Mouse (Mus musculus): ENCODE results near the gene Gfi1b.
A peak's percentile ranks its signal among the peaks of the same experiment; 100 is the strongest.

Gfi1b gene

DNA sequence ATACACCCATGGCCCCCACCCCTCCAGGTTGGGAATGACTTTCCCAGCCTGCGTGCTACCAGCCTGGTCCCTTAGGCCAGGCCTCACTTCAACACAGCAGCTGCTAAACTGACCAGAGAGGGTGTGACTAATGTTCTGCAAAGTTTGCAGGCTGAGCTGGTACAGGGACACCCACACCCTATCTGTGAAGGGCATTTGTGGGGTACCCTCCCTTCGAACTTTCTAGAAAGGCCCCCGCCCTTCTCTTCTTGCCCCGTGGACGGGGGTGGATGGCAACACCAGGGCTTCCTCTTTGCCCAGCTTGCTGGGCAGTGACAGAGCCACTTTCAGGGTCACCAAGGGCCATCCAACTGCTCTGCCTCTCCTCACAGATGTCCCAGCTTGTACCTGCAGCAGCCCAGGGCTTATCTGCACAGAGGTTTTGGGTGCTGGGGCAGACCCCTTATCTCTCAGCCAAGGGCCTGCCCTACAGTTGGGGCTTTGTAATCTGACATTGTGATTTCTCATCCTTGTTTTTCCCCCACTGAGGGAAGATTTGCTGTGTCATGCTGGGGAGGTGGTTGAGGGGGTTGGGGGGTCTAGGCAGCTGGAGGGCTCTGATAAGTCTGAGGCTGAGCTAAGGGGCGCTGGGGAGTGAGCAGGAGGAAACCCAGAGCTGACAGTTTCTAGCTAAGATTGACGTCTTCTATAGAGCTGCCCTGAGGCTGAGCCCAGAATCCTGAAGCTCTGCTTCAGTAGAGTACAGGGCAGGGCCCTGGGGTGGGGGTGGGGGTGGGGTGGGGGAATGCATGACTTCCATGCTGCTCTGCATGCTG, 23.8 kb downstream of the Gfi1b start:
- no peak for DNase-seq

DNA sequence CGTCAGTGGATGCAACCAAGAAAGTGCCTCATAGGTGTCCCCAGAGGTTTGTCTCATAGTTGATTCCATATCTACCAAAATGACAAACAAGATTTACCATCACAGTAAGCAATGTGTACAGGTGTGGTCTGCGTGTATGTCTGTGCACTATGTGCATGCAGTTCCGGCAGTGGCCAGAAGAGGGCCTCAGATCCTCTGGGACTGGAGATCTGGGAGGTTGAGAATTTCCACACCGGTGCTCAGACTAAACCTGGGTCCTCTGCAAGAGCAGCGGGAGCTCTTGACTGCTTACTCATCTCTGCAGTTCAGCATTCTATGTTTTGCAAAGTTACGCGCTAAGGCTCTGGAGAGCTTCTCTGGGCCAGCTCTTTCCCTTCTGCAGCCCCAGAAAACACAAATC, 24.8 kb downstream of the Gfi1b start:
- no peak for DNase-seq

DNA sequence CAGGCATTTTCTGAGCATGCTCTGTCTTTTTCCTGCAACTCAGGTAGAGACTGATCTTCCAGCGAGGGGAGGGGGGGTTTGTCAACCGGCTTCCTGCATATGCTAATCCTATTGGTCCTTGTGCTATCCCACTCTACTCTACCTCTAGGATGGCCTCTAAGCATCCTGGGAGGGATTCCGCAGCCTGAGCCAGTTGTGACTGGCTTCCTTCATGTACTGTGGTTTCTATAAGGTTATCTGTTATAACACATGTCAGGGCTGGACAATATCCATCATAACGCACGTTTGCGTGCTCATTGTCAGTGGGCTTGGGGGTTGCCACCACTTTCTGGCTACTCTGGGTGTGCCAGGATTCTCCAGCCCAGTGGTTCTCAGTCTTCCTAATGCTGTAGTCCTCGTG, 25.8 kb downstream of the Gfi1b start:
- no peak for DNase-seq

DNA sequence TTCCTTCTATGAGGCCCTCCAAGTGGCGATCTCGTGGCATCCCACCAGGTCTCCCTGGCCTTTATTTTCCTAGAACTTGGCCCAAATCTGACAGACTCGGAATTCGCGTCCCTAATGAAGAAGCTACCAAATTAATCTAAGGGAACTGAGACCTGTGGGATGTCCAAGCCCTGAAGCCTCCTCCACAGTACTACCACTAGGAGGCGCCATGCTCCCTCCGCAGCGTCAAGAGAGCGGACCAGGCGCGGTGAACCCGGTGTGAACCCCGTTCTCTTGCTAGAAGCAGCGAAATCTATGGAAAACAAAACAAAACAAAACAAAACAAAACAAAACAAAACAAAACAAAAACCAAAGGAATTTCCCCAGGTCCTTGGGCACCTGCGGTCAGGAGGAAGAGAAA, 29.0 kb downstream of the Gfi1b start:
- DNase-seq = peak; percentile 59 to 66

DNA sequence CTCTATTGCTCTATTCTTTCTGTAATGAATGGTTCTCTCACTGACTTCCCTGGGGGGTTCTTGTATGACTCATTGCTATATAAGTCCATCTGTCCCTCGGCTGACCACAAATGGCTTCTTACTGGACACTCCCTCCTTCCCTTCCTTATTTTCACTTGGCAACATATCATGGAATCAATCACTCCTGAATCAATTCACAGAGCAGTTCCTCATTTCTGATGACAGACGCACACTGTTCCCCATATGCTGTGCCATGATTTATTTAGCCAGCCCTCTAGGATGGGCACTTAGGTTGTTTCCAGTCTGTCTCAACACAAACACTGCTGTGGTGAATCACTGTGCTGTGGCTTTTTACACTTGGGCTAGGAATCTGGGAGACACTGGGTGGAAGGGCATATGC, 30.3 kb downstream of the Gfi1b start:
- DNase-seq = no peak

DNA sequence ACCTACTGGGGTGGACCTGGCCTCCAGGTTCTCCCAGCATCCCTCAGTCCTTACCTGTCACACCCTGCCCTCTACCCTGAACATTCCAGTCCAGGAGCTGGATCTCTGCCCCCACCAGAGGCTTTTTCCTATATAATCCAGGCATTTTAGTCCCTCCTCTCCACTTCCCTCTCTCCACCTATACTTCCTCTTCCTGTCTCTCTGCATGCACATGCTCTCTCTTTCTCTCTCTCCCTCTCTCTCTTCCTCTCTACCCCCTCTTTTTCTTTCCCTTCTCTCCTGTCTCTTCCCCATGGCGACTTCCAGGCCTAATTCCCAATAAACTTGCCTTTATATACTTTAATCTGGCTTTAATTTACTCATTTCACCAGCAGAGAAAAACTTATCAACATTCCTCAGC, 33.2 kb downstream of the Gfi1b start:
- no peak for DNase-seq

DNA sequence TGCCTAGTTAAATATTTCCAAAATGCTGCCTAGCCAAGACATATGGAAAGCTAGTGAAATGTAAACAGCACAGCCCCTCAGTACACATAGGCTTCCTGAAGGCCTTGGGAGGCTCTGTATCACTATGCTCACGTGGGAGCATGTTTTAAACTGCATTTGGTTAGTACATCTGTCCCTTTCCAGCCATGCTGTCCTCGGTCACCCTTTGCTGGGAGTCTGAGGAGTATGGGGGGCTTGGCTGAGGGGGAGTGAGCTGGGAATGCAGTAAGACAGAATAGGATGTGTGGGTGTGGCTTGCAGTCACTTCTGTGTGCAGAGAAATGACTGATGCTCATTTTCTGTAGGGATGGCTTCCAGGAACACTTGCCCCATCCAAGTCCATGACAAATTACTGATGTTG, 36.1 kb downstream of the Gfi1b start:
- DNase-seq = no peak

DNA sequence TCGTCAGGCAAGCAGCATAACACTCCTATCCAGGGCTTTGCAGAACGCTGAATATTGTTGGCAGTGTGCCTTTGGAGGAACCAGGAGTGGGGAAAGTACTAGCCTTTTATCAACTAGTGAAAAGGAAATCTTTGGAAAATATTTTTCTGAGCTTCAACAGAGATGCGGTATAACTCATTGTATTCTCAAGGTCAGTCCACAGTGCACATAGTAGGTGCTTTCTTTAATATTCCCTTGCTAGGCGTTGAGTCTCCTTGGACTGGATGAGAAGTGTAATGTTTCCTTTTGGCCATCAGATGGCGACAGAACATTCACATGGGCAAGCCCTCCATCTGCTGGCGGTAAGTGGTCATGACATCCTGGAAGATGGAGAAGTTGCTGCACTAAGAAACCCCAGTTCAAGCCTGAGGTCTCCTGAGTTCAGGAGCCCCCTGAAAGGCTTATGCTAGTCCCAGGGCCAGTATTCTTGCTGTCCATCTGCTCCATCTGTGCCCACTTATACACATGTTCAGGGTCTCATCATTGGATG, 36.7 kb downstream of the Gfi1b start:
- peak; percentile 75 to 80 for DNase-seq

DNA sequence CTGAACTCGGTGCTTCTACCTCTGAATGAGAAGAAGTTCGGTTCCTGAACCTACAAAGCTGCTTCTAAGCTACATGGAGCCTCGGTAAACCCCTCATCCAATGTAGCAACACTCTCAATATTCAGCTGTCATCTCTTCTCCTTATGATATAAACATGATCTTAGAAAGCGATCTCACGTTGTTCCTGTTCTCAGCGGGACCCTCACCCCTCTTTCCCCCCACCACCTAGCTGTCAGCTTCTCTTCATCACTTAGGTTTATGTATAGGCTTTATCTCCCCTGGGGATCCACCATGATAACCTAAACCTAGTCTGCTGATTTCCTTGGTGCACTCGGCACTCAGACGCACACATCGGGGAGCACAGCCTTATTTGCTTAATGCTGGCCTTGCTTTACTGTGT, 38.1 kb downstream of the Gfi1b start, which contains the start of gene Gtf3c5:
Gtf3c5 (minus strand) TSS at position 101 of the 400 bp plus-strand sequence.
- DNase-seq = no peak

DNA sequence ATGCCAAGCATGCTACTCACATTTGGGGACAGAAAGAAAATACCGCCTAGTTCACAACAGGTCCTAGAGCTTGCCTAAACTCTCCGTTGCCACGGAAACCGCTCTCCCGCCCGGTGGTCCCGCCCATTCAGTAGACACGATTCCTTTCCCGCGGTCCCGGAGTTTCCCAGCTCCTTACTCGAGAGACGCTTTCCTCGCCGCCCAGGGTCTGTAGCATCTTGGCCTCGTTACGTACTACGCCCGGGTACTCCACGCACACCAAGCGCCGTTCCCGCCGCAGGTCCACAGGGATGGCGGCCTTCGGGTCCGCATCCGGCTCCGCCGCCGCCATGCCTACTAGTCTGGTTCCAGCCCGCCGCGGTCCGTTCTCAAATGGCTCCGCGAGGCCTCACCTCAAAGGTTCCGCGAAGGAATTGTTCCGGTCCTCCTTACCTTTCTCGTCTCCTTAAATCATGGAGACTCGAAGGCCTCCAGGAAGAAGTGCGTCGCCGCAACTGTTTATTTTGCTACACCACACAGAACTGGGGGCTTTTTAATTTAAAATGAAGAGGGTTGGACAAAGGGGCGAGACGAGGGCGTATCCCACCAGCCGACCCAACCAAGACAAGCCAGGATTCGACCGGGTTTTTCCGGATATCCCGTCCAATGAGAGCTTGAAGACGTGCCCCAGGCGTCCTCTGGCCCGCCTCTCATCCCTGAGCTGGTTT, 39.0 kb downstream of the Gfi1b start:
- DNase-seq = peak; percentile 86 to 89

DNA sequence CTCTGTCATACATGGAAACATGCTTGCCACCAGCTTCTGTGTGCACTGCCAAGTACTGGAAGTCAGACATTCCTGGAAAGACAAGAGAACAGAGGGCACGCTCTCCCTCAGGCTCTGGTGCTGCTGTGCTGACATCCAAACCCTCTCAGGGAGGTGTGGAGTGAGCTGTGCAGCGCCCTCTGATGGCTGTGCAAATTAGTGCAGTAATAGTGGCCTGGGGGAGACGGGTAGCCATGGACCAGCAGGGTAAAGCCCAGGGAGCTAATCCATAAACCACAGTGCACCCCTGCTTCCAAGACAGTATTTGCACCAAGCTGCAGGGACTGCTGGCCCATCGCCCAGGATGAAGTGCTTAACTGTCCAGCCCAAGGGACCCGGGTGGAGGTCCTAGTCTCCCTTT, 43.8 kb downstream of the Gfi1b start:
- no peak for DNase-seq

DNA sequence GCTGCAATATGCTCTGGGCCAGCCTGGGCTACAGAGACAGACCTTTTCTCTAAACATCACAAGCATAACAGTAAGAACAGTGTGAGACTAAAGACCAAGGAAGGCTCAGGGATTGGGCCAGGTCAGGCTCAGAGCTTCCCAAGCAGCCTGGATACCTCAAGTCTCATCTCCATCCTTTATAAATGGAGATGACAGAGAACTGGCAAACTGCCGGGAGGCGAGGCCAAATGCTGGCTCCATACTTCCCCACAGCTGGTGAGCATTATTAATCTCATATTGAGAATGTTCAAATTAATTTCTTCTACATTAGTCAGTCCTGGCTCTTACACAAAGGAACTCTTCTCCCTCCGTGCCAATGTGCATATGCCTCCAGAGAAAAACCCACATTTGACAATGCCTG, 45.0 kb downstream of the Gfi1b start:
- peak in 1 of 2 experiments; percentile 29 for DNase-seq

DNA sequence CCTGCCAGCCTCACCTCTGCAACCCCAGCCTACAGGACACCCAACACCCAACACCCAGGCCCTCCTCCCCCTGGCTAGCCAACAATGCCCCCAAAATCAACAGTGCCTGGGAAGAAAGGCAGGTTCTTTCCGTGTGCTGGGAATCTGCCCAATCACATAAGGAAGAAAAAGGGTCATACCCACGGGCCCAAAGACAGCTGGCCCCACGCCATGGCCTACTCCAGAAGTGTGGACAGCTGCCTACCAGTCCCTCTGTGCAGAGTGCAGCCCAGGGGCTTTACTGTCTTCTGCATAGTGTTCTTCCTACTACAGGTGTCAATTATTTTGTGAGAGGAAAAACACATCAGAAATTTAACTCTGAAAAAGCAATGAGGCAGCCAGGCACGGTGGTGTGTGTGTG, 46.4 kb downstream of the Gfi1b start:
- DNase-seq = no peak

DNA sequence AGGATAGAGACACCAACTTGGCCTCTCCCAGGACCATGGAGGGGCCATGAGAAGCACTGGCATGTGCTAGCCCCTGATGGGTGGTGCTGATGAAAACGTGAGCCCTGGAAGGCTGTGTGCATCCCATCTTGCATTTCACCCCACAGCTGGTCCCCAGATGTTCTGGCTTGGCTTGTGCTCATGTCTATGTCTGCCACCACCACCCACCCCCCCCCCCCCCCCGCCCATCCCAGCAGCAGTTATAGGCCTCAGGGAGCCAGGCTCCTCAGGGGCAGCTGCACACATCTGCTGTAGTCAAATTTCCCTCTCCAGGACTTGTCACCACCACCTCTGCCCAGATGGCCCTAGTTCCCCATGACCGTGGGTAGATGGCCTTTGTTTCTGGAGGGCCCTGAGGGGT, 51.9 kb downstream of the Gfi1b start:
- peak in 1 of 2 experiments; percentile 30 for DNase-seq

DNA sequence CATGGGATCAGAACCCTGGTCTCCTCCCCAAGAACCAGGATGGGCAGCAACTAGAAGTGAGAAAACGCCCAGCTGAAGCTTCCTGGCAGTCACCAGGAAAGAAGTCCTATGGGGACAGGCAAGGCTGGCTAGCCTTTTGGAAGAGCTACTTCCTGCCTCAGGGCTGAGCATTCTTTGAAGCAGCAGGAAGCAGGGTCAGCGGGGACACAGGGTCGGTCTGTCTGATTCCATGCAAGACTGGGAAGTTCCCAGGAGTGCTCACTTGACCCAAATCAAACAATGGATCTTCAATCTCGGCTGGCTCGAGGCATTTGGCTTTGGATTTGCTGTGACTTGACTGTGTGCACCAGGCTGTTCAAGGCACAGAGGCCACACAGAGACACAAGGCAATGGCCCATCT, 55.2 kb downstream of the Gfi1b start:
- no peak for DNase-seq

DNA sequence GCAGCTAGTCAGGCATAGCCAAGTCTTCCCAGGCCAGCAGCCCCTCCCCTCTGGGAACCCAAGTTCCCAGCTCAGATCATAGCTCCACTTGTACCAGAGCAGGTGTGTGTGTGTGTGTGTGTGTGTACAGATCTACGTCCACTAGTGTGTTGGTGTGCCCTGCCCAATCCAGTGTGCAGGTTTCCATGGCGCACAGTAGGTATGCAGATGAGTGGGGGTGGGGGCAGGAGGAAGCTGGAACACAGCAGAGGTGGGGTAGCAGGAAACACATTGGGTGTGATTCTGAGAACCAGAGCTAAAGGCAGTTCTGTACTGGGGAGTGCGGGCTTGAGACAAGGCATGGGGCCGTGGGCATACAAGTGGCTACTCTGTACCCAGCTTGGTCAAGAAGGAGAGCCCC, 57.4 kb downstream of the Gfi1b start:
- DNase-seq = no peak

DNA sequence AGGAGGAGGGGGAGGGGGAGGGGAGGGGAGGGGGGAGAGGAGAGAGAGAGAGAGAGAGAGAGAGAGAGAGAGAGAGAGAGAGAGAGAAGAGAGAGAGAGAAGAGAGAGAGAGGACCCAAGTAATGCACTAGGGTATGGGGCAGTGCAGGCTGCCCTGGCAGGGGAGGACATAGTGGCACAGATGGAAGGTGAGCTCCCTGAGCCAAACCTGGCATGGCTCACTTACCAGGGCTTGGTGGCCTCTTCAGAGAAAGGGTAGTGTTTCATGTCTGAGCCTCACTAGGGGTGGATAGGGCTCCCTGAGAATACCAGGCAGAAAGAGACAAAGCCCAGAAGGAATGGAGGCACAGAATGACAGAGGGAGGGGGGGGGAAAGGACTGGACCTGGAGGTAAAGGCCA, 58.0 kb downstream of the Gfi1b start:
- no peak for DNase-seq

DNA sequence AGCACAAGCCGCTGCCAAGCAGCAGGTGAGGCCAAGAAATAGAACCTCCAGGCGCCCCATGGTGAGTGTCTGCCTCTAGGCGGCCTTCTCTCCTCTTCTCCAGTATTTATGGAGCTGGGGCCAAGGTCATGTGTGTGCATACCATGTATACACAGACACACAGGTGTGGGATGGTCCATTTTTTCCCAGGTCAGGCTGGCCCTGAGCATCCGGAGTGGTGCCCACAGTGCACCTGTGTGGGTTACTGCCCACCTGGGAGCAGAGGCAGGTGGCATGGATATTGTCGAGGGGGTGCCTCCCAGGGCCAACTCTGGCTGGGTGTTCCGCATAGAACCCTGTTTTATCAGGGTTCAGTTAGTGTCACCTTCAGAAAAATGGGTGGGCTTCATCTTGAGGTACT, 58.5 kb downstream of the Gfi1b start, which contains the start of gene Cel:
Cel (minus strand) TSS at position 101 of the 400 bp plus-strand sequence.
- DNase-seq = no peak

All from lung, adult 18-20 months (tissue).